Mouse (Mus musculus) heart, embryonic 16.5 days (tissue): ENCODE data around the gene Prss57. TPM values are rescaled to one million over a fixed set of nuclear protein-coding genes. Genes with fewer than 3 reads are reported as not detected.

Experiments
- ATAC-seq: fragments of 200-750 bp; cut with Nextera tagmentation; replicated peaks from 2 replicates; pipeline ENCODE4 v1.8.0; 2017; ENCODE audit warnings: moderate number of reproducible peaks; ENCODE audit not compliant: insufficient read depth, low FRiP score; ENCODE audit errors: extremely low read depth
- H3K27ac ChIP-seq: fragments of 300-500 bp; sonication (generic); 2 replicates; pipeline ENCODE4 v1.5.1; 2014; ENCODE audit warnings: mild to moderate bottlenecking, low read length, control low read depth, moderate library complexity
- H3K27me3 ChIP-seq: fragments of 300-500 bp; sonication (generic); 2 replicates; pipeline ENCODE4 v1.6.1; 2014; ENCODE audit warnings: low read length, mixed read lengths; ENCODE audit not compliant: control insufficient read depth, insufficient read depth
- H3K36me3 ChIP-seq: fragments of 300-500 bp; sonication (generic); 2 replicates; pipeline ENCODE4 v1.6.1; 2014; ENCODE audit not compliant: control insufficient read depth, insufficient read depth
- H3K4me1 ChIP-seq: fragments of 300-500 bp; sonication (generic); 2 replicates; pipeline ENCODE4 v1.6.1; 2014; ENCODE audit warnings: low read length, mixed read lengths; ENCODE audit not compliant: control insufficient read depth, insufficient read depth
- H3K4me2 ChIP-seq: fragments of 300-500 bp; sonication (generic); 2 replicates; pipeline ENCODE4 v1.6.1; 2014; ENCODE audit warnings: low read depth, mild to moderate bottlenecking, control low read depth, low read length
- H3K4me3 ChIP-seq: fragments of 300-500 bp; sonication (generic); 2 replicates; pipeline ENCODE4 v1.5.1; 2014; ENCODE audit warnings: mild to moderate bottlenecking, control low read depth, low read length
- H3K9ac ChIP-seq: fragments of 300-500 bp; sonication (generic); 2 replicates; pipeline ENCODE4 v1.6.1; 2014; ENCODE audit warnings: low read length, control low read depth
- H3K9me3 ChIP-seq: fragments of 300-500 bp; sonication (generic); replicated peaks from 2 replicates; pipeline ENCODE4 v1.6.1; 2016; ENCODE audit warnings: low read length; ENCODE audit not compliant: control insufficient read depth
- WGBS: fragments of 180-500 bp; shearing (Covaris S2); extraction: QIAGEN DNeasy Blood & Tissue Kit; methylation state at CpG from one replicate; pipeline ENCODE4 v1.1.7; 2014; 5-methylcytosine and 5-hydroxymethylcytosine counted together
- polyA plus RNA-seq: library from polyadenylated mRNA; unstranded; fragments of >200 nt; fragmentation: Nextera tagmentation; extraction: Ambion mirVana; gene quantifications from 2 replicates; pipeline ENCODE4 v1.2.1, GENCODE M21; 2015

The Prss57 gene
- polyA plus RNA-seq, 1 experiment from 2014 or later = 7.9 TPM

DNA sequence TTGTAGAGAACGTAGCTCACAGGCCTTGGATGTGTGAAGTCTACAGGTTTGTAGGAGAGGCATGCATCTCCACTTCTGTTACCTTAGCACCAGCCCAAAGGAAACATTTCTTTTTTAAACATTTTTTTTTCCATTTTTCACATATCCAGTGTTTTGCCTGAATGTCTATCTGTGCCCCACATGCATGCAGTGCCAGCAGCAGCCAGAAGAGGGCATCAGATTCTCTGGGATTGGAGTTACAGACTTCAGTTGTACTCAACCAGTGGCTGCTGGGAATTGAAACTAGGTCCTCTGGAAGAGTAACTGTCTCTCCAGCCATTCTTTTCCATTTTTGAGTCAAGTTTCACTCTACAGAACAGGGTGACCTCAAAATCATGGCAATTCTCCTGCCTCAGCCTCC, 58.3 kb downstream of the Prss57 start:
- H3K4me1 ChIP-seq = peaks cover 3% of the 10 kb centered on the region; the same call in 1 of the 2 replicates
- H3K36me3 ChIP-seq = peaks cover 31% of the 10 kb centered on the region
- ATAC-seq = no peak
- H3K27me3 ChIP-seq = peaks cover 7% of the 10 kb centered on the region
- peaks cover 17% of the 10 kb centered on the region for H3K9me3 ChIP-seq
- H3K4me2 ChIP-seq = no peak overlapping the region
- H3K27ac ChIP-seq = no peak overlapping the region
- WGBS = 100% methylated on average over 1 of the region's 1 CpGs
- H3K9ac ChIP-seq = no peak overlapping the region
- no peak overlapping the region for H3K4me3 ChIP-seq

Other genes with a start within 250 kb of the Prss57 start
- gene Mier2, start 235.8 kb downstream of the Prss57 start, polyA plus RNA-seq = 26.5 and 28.1 TPM in 2 replicates
- not detected in 2 replicates for gene Theg, start 203.6 kb downstream of the Prss57 start, polyA plus RNA-seq
- 0.05 TPM in 1 of 2 replicates, not detected in the other for gene C2cd4c, start 176.9 kb downstream of the Prss57 start, polyA plus RNA-seq
- gene Shc2, start 153.0 kb downstream of the Prss57 start, polyA plus RNA-seq = 2.0 and 2.6 TPM in 2 replicates
- gene Odf3l2, start 145.2 kb downstream of the Prss57 start, polyA plus RNA-seq = not detected in 2 replicates
- 1.4 and 1.8 TPM in 2 replicates for gene Madcam1, start 126.4 kb downstream of the Prss57 start, polyA plus RNA-seq
- gene Tpgs1, start 121.6 kb downstream of the Prss57 start, polyA plus RNA-seq = 45.5 and 47.0 TPM in 2 replicates
- gene Cdc34, start 108.8 kb downstream of the Prss57 start, polyA plus RNA-seq = 98.0 and 101 TPM in 2 replicates
- 1.1 and 1.3 TPM in 2 replicates for gene Gzmm, start 101.9 kb downstream of the Prss57 start, polyA plus RNA-seq
- 1,046 and 1,072 TPM in 2 replicates for gene Bsg, start 86.5 kb downstream of the Prss57 start, polyA plus RNA-seq
- not detected in 2 replicates for gene Hcn2, start 74.3 kb downstream of the Prss57 start, polyA plus RNA-seq
- 36.1 and 36.3 TPM in 2 replicates for gene Polrmt, start 44.4 kb downstream of the Prss57 start, polyA plus RNA-seq
- gene Fgf22, start 35.9 kb downstream of the Prss57 start, polyA plus RNA-seq = 0.13 TPM in 1 of 2 replicates, not detected in the other
- gene Rnf126, start 24.0 kb downstream of the Prss57 start, polyA plus RNA-seq = 56.0 and 57.4 TPM in 2 replicates
- gene Fstl3, start 13.7 kb downstream of the Prss57 start, polyA plus RNA-seq = 22.6 and 26.7 TPM in 2 replicates
- 59.6 and 67.6 TPM in 2 replicates for gene Palm, start 2.6 kb upstream of the Prss57 start, polyA plus RNA-seq
- gene Misp, start 30.0 kb upstream of the Prss57 start, polyA plus RNA-seq = 1.8 and 1.9 TPM in 2 replicates
- 125 and 146 TPM in 2 replicates for gene Ptbp1, start 63.5 kb upstream of the Prss57 start, polyA plus RNA-seq
- 1.2 and 1.9 TPM in 2 replicates for gene Prtn3, start 83.5 kb upstream of the Prss57 start, polyA plus RNA-seq
- gene Plppr3, start 83.7 kb upstream of the Prss57 start, polyA plus RNA-seq = 9.1 and 9.8 TPM in 2 replicates
- gene Elane, start 95.3 kb upstream of the Prss57 start, polyA plus RNA-seq = 0.20 and 1.1 TPM in 2 replicates
- gene Cfd, start 99.9 kb upstream of the Prss57 start, polyA plus RNA-seq = not detected in 2 replicates
- gene Med16, start 118.0 kb upstream of the Prss57 start, polyA plus RNA-seq = 44.9 and 45.2 TPM in 2 replicates
- gene Gm26602, start 119.9 kb upstream of the Prss57 start, polyA plus RNA-seq = 2.4 and 13.2 TPM in 2 replicates
- gene Kiss1r, start 126.0 kb upstream of the Prss57 start, polyA plus RNA-seq = 0.49 and 0.64 TPM in 2 replicates
- 112 and 114 TPM in 2 replicates for gene R3hdm4, start 130.2 kb upstream of the Prss57 start, polyA plus RNA-seq
- gene Arid3a, start 136.1 kb upstream of the Prss57 start, polyA plus RNA-seq = 1.5 and 2.3 TPM in 2 replicates
- gene Wdr18, start 169.2 kb upstream of the Prss57 start, polyA plus RNA-seq = 69.6 TPM in 2 replicates
- gene Grin3b, start 179.8 kb upstream of the Prss57 start, polyA plus RNA-seq = 0.25 and 0.35 TPM in 2 replicates
- 10.6 and 13.5 TPM in 2 replicates for gene Tmem259, start 193.4 kb upstream of the Prss57 start, polyA plus RNA-seq
- gene Cnn2, start 197.6 kb upstream of the Prss57 start, polyA plus RNA-seq = 218 and 255 TPM in 2 replicates
- 3.2 TPM in 2 replicates for gene Abca7, start 205.5 kb upstream of the Prss57 start, polyA plus RNA-seq
- gene Arhgap45, start 225.7 kb upstream of the Prss57 start, polyA plus RNA-seq = 10.9 and 17.7 TPM in 2 replicates
- gene Polr2e, start 248.8 kb upstream of the Prss57 start, polyA plus RNA-seq = 136 and 144 TPM in 2 replicates